Mouse (Mus musculus): ENCODE data around the gene Edem1. TPM values are rescaled to one million over a fixed set of nuclear protein-coding genes. Genes with fewer than 3 reads are reported as not detected.
"Not testable (repeated sequence)": the region's sequence is repeated elsewhere in the genome, so short reads cannot be mapped to it uniquely, and the experiment has no call there.

Edem1 gene
- polyA plus RNA-seq, 1 experiment from 2014 or later, result 22.1 TPM

- Histone ChIP-seq H3K4me3 (ENCODE audit: low read length) (no peak overlapping the region), H3K36me3 (ENCODE audit: control insufficient read depth, insufficient read depth, low read length) (peaks cover 10% of the 10 kb centered on the region), H3K4me1 (replicated peaks; ENCODE audit: control insufficient read depth, insufficient read depth, low read length) (no peaks in the 10 kb centered on the region), H3K9ac (ENCODE audit: low read length) (no peak overlapping the region), H3K27me3 (ENCODE audit: control insufficient read depth, insufficient read depth, low read depth, low read length) (no peaks in the 10 kb centered on the region), H3K27ac (ENCODE audit: low read length) (no peak overlapping the region), H3K9me3 (ENCODE audit: control insufficient read depth, low read length) (no peaks in the 10 kb centered on the region; the same call in 1 of the 2 replicates), H3K4me2 (ENCODE audit: low read depth, low read length) (no peak overlapping the region)
- no peak for ATAC-seq (ENCODE audit: low read depth)
- WGBS, result 94% methylated on average over 9 of the region's 9 CpGs
Measured at GRCm38 (mm10) chr6:108858583-108858982, 30.1 kb downstream of the Edem1 start.

DNA sequence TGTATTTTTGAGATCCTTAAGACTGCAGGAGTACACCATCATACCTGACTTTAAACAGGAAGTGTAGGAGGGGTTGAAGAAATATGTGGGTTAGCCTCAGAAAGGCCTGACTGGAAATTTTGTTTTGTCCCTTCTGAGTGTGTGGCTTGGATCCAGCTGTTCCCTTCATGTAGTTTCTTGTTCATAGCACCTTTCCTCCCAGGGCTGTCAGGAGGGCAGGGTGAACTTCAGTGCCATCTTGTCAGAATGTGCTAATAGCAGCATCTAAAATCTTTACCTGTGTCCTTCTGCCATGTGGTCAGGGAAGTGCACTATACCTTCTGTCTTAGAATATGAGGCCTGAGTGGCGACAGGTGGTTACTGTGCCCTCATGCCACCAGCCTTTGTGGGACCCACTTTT, 32.8 kb downstream of the Edem1 start:
- H3K9ac ChIP-seq (ENCODE audit: low read length), result no peak overlapping the region
- H3K4me2 ChIP-seq (ENCODE audit: low read depth, low read length), result no peak overlapping the region
- 93% methylated on average over 1 of the region's 1 CpGs for WGBS
- no peaks in the 10 kb centered on the region for H3K27me3 ChIP-seq (ENCODE audit: control insufficient read depth, insufficient read depth, low read depth, low read length)
- H3K4me1 ChIP-seq (replicated peaks; ENCODE audit: control insufficient read depth, insufficient read depth, low read length), result no peaks in the 10 kb centered on the region
- ATAC-seq (ENCODE audit: low read depth), result no peak
- no peak overlapping the region for H3K4me3 ChIP-seq (ENCODE audit: low read length)
- no peaks in the 10 kb centered on the region; the same call in none of the 2 replicates for H3K36me3 ChIP-seq (ENCODE audit: control insufficient read depth, insufficient read depth, low read length)
- no peak overlapping the region for H3K27ac ChIP-seq (ENCODE audit: low read length)
- no peaks in the 10 kb centered on the region; the same call in 1 of the 2 replicates for H3K9me3 ChIP-seq (ENCODE audit: control insufficient read depth, low read length)

DNA sequence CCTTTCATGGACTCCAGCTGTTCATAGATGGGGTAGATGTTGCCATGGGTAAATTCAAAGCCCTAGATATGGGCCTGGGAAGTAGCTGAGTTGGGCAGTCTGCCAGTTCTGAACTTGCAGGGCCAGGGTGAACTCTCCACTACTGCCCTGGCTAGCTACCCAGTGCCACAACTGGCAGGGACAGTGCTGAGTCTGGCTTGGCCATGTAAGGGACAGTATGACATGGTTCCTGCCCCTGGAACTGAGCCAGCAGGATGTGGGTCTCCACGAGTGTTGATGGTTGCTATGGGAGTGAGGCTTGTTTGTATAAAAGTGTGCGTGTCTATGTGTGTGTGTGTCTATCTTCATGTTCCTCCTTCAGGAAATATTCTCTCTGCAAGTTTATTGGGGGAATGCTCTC, 34.1 kb downstream of the Edem1 start:
- peak; percentile 47; the same call in 1 of the 2 replicates for ATAC-seq (ENCODE audit: low read depth)
- Histone ChIP-seq H3K9ac (ENCODE audit: low read length) (no peak overlapping the region), H3K4me2 (ENCODE audit: low read depth, low read length) (no peak overlapping the region), H3K36me3 (ENCODE audit: control insufficient read depth, insufficient read depth, low read length) (no peaks in the 10 kb centered on the region; the same call in none of the 2 replicates), H3K27ac (ENCODE audit: low read length) (no peak overlapping the region), H3K9me3 (ENCODE audit: control insufficient read depth, low read length) (no peaks in the 10 kb centered on the region; the same call in 1 of the 2 replicates), H3K4me3 (ENCODE audit: low read length) (no peak overlapping the region), H3K27me3 (ENCODE audit: control insufficient read depth, insufficient read depth, low read depth, low read length) (no peaks in the 10 kb centered on the region), H3K4me1 (replicated peaks; ENCODE audit: control insufficient read depth, insufficient read depth, low read length) (no peaks in the 10 kb centered on the region)
- WGBS, result 51% methylated on average over 2 of the region's 2 CpGs

DNA sequence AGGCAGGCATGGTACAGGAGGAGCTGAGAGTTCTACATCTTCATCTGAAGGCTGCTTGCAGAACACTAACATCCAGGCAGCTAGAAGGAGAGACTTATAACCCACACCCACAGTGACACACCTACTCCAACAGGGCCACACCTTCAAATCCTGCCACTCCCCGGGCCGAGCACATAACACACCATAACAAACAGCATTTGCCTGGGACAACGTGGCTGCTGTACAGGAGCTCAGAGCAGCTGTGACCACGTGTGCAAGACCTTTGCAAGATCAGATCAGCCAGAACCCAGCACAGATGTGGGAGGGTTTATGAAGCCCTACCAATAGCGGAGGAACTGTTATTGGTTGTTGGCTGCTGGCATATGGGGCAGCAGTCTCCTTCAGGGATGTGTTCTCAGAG, 37.9 kb downstream of the Edem1 start:
- Histone ChIP-seq H3K9ac (ENCODE audit: low read length) (no peak overlapping the region), H3K4me3 (ENCODE audit: low read length) (no peak overlapping the region), H3K36me3 (ENCODE audit: control insufficient read depth, insufficient read depth, low read length) (no peaks in the 10 kb centered on the region; the same call in 1 of the 2 replicates), H3K4me2 (ENCODE audit: low read depth, low read length) (no peak overlapping the region), H3K27me3 (ENCODE audit: control insufficient read depth, insufficient read depth, low read depth, low read length) (no peaks in the 10 kb centered on the region), H3K4me1 (replicated peaks; ENCODE audit: control insufficient read depth, insufficient read depth, low read length) (no peaks in the 10 kb centered on the region), H3K9me3 (ENCODE audit: control insufficient read depth, low read length) (no peaks in the 10 kb centered on the region; the same call in 1 of the 2 replicates), H3K27ac (ENCODE audit: low read length) (no peak overlapping the region)
- 71% methylated on average over 5 of the region's 5 CpGs for WGBS
- no peak for ATAC-seq (ENCODE audit: low read depth)

DNA sequence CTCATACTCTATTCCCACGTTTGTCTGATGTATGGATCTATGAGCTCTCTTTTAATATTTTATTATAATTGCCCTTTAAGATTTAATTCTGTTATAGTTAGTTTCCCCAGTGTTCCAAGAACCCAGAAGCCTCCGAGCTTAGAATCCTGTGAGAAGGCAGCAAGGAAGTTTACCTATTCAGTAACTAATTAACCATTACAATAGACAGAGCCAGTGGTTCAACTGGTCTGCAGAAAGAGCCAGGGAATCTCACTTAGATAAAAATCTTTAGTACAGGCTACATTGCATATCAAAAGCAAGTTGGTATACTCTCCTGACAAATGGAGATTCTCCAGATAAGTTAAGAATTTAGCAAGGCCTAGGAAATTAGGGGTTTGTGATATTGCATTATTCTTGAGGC, 40.6 kb downstream of the Edem1 start:
- H3K27me3 ChIP-seq (ENCODE audit: control insufficient read depth, insufficient read depth, low read depth, low read length); H3K27ac ChIP-seq (ENCODE audit: low read length); H3K36me3 ChIP-seq (ENCODE audit: control insufficient read depth, insufficient read depth, low read length); H3K9ac ChIP-seq (ENCODE audit: low read length); H3K4me2 ChIP-seq (ENCODE audit: low read depth, low read length); H3K4me1 ChIP-seq (replicated peaks; ENCODE audit: control insufficient read depth, insufficient read depth, low read length); ATAC-seq (ENCODE audit: low read depth); H3K4me3 ChIP-seq (ENCODE audit: low read length); H3K9me3 ChIP-seq (ENCODE audit: control insufficient read depth, low read length): not testable (repeated sequence)
- WGBS, result 36% methylated on average over 2 of the region's 2 CpGs

- no peak overlapping the region for H3K4me2 ChIP-seq (ENCODE audit: low read depth, low read length)
- H3K9me3 ChIP-seq (ENCODE audit: control insufficient read depth, low read length), result no peaks in the 10 kb centered on the region
- no peak overlapping the region for H3K4me3 ChIP-seq (ENCODE audit: low read length)
- H3K36me3 ChIP-seq (ENCODE audit: control insufficient read depth, insufficient read depth, low read length), result no peaks in the 10 kb centered on the region
- H3K27ac ChIP-seq (ENCODE audit: low read length), result no peak overlapping the region
- H3K4me1 ChIP-seq (replicated peaks; ENCODE audit: control insufficient read depth, insufficient read depth, low read length), result no peaks in the 10 kb centered on the region
- H3K9ac ChIP-seq (ENCODE audit: low read length), result no peak overlapping the region
- H3K27me3 ChIP-seq (ENCODE audit: control insufficient read depth, insufficient read depth, low read depth, low read length), result no peaks in the 10 kb centered on the region
- ATAC-seq (ENCODE audit: low read depth), result no peak
- 74% methylated on average over 2 of the region's 2 CpGs for WGBS
Measured at GRCm38 (mm10) chr6:108870421-108870820, 42.0 kb downstream of the Edem1 start.

DNA sequence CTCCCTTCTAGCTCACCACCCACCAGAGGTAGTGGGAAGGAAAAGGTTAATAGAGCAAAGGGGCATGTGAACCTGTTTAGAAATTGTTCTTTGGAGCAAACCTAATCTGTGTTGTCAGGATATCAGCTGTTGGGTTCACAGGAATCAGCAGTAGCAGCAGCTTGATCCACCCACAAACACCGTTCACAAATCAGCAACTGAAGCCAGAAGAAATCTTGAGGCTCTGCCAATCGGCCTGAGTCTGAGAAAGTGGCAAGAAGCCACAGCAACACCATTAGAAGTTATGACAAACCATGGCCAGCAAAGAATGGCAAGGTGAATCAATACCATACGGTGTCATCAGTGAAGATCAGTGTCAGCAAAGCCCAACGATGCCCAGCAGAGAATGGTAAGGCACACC, 42.8 kb downstream of the Edem1 start:
- Histone ChIP-seq H3K4me1 (replicated peaks; ENCODE audit: control insufficient read depth, insufficient read depth, low read length) (no peaks in the 10 kb centered on the region), H3K9ac (ENCODE audit: low read length) (no peak overlapping the region), H3K4me2 (ENCODE audit: low read depth, low read length) (no peak overlapping the region), H3K27me3 (ENCODE audit: control insufficient read depth, insufficient read depth, low read depth, low read length) (no peaks in the 10 kb centered on the region), H3K9me3 (ENCODE audit: control insufficient read depth, low read length) (no peaks in the 10 kb centered on the region), H3K4me3 (ENCODE audit: low read length) (no peak overlapping the region), H3K36me3 (ENCODE audit: control insufficient read depth, insufficient read depth, low read length) (no peaks in the 10 kb centered on the region), H3K27ac (ENCODE audit: low read length) (no peak overlapping the region)
- WGBS, result 76% methylated on average over 4 of the region's 4 CpGs
- no peak for ATAC-seq (ENCODE audit: low read depth)

GRCm38 (mm10) chr6:108875344-108875743, 46.9 kb downstream of the Edem1 start:
- Histone ChIP-seq H3K4me2 (ENCODE audit: low read depth, low read length) (no peak overlapping the region), H3K9me3 (ENCODE audit: control insufficient read depth, low read length) (no peaks in the 10 kb centered on the region), H3K27ac (ENCODE audit: low read length) (no peak overlapping the region), H3K27me3 (ENCODE audit: control insufficient read depth, insufficient read depth, low read depth, low read length) (no peaks in the 10 kb centered on the region), H3K4me1 (replicated peaks; ENCODE audit: control insufficient read depth, insufficient read depth, low read length) (no peaks in the 10 kb centered on the region), H3K4me3 (ENCODE audit: low read length) (no peak overlapping the region), H3K9ac (ENCODE audit: low read length) (no peak overlapping the region), H3K36me3 (ENCODE audit: control insufficient read depth, insufficient read depth, low read length) (no peaks in the 10 kb centered on the region)
- ATAC-seq (ENCODE audit: low read depth), result no peak
- 75% methylated on average over 1 of the region's 1 CpGs for WGBS

GRCm38 (mm10) chr6:108876052-108876451, 47.6 kb downstream of the Edem1 start:
- H3K4me2 ChIP-seq (ENCODE audit: low read depth, low read length), result peak overlapping the region; percentile 37
- 29% methylated on average over 5 of the region's 5 CpGs for WGBS
- no peaks in the 10 kb centered on the region for H3K4me1 ChIP-seq (replicated peaks; ENCODE audit: control insufficient read depth, insufficient read depth, low read length)
- H3K36me3 ChIP-seq (ENCODE audit: control insufficient read depth, insufficient read depth, low read length), result no peaks in the 10 kb centered on the region
- 0 out of 2 replicates have a peak overlapping the region, but pooled peaks have one; percentile 7 for H3K4me3 ChIP-seq (ENCODE audit: low read length)
- no peaks in the 10 kb centered on the region for H3K27me3 ChIP-seq (ENCODE audit: control insufficient read depth, insufficient read depth, low read depth, low read length)
- H3K9ac ChIP-seq (ENCODE audit: low read length), result no peak overlapping the region
- 0 out of 2 replicates have a peak, but pooled peaks have one; percentile 28 for ATAC-seq (ENCODE audit: low read depth)
- H3K9me3 ChIP-seq (ENCODE audit: control insufficient read depth, low read length), result no peaks in the 10 kb centered on the region
- peak overlapping the region; percentile 7; the same call in 1 of the 2 replicates for H3K27ac ChIP-seq (ENCODE audit: low read length)

DNA sequence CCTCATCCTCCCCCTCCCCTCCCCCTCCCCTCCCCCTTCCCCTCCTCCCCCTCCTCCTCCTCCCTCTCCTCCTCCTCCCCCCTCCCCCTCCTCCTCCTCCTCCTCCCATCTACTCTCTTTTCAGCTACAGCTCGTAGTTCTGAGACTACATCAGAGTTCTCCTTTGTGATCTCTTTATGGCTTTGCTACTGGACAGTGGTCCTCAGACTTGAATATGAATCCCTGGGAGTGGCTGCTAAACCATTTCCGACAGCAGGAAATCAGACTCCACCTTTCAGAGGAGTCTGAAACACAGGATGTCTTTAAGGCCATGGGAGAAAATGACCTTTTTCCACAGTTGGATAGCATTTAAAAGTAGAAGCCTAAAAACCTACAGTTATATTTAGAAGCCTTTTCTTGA, 48.0 kb downstream of the Edem1 start:
- Histone ChIP-seq H3K4me3 (ENCODE audit: low read length) (no peak overlapping the region), H3K36me3 (ENCODE audit: control insufficient read depth, insufficient read depth, low read length) (no peaks in the 10 kb centered on the region), H3K4me1 (replicated peaks; ENCODE audit: control insufficient read depth, insufficient read depth, low read length) (no peaks in the 10 kb centered on the region), H3K27me3 (ENCODE audit: control insufficient read depth, insufficient read depth, low read depth, low read length) (no peaks in the 10 kb centered on the region), H3K9ac (ENCODE audit: low read length) (no peak overlapping the region), H3K27ac (ENCODE audit: low read length) (no peak overlapping the region), H3K9me3 (ENCODE audit: control insufficient read depth, low read length) (no peaks in the 10 kb centered on the region; the same call in 1 of the 2 replicates), H3K4me2 (ENCODE audit: low read depth, low read length) (no peak overlapping the region)
- 42% methylated on average over 2 of the region's 2 CpGs for WGBS
- ATAC-seq (ENCODE audit: low read depth), result no peak
